Mouse (Mus musculus) natural killer cell, adult 2 months (primary cell): Measurements from ENCODE around the gene Ptprk.

Experiments used
- DNase-seq, 2 experiments: peaks; one replicate each; pipeline ENCODE4 v3.0.0; 2022; ENCODE audit warnings: low spot score in 2 of 2

Gene Ptprk

DNA sequence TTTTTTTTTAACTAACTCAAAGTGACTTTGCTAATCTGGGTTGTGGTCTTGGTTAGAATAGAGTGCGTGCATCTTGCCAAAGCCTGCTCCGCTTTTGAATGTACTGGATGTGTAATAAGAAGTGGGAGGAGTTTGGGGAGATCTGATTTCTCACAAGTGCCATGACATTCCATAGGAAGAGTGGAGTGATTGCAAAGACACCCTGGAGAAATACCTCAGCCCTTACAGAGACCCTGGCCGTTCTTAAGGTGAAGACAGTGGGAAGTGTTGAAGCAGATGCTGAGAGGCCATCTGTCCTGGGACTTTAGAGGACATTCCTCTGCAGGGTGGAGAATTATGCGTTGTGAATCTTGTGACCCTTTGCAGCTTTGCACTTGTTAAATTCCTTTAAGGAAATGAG lies 110.7 kb downstream of the Ptprk start:
- no peak for DNase-seq

DNA sequence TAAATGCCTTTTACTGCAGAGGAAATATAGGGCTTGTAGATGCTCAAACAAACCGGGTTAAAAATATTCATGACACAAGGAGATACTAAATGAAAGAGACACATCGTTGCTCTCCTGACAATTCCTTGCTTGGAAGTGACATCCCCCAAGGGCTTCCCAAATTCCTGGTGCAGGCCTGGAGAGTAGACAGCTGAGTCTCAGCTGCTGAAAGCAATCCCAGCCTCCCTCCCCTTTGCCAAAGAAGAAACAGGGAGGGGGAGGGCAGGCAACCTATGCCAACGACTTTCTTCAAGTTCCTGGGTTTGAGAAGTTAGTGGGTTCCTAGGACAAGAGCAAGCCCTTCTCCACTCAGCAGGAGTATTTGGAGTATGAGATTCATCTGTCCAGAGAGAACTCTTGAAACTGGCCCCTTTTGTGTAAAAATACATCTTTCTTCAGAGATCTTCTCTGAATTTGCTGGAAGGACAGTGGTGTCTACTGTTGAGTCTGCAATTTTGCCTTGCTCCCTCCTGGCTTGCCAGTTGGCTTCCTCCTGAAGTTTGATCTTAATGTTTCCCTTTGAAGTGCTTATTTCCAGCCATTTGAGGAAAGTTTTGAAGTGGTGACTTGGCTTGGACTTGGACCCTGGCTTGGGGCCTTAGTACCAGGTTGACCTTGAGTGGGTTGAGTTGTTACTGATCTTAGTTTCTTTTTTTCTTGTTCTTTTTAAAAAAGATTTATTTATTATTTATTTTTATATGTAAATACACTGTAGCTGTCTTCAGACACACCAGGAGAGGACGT lies 111.6 kb downstream of the Ptprk start:
- no peak for DNase-seq

DNA sequence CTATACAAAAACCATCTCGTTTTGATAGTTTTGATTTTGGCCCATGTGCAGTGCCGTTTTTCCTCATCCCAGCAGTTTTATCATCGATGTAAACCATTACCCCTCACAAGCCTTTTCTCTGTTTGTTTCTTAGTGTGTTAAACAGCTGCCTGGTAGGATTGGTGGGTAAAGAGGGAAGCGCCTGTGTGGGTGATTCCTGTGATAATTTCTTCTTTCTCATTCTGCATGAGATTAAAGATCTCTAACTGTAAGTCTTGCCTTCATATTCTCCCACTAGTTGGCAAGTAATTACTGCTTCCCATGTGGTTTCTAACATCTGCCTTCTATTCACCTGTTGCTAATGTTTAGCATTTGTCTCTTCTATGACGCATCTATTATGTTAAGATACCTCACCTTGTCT lies 116.8 kb downstream of the Ptprk start:
- DNase-seq: no peak

DNA sequence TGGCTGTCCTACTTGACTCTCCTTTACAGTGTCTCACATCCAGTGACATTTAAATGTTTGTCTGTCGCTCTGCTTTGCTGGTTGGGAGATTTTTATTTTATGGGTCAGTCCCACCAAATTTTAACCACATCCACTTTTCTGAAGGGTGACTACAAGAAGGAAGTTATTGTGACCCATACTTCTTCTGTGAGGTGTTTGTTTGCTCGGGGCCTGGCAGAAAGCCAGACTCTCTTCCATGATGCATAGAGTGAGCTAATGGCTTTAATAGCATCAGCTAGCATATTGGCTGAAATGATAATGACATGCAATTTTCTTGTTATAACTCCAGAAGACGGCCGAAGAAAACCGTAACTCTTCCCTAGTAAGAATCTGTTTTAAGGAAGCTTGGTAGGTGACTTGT lies 119.0 kb downstream of the Ptprk start:
- DNase-seq: no peak

DNA sequence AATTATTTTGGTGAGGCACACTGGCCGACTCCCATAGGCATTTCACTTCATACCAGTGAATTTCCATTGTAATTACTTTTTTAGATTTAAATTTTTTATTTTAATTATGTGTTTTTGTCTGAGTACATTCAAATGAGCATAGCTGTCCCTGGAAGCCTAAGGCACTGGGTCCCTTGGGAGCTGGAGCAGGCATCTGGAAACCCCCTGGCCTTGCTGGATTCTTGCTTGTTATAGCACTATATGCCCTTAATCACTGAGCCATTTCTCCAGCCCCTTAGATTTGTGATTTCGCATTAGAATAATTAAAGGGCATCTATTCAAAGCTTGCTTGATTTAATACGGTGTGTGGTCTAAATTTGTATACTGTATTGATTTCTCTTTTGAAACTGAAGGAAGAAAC lies 126.0 kb downstream of the Ptprk start:
- DNase-seq: no peak

DNA sequence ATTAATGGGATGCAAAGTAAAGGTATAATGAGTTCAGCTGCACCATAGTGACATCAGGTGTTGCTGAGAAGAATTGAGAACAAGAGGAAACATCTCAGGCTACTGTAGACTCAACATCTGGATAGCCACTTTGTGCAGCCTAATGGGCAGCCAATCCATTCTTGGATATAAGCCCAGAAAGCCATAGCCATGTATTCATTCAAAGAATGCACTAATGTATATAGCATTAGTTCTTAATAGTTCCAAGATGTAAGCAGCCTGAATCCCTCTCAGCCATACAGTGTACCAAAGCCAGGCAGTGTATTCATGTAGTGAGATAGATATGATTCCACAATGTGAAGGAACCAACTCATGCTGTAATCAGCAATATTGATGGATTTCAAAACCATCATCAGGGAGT lies 134.8 kb downstream of the Ptprk start:
- no peak for DNase-seq

DNA sequence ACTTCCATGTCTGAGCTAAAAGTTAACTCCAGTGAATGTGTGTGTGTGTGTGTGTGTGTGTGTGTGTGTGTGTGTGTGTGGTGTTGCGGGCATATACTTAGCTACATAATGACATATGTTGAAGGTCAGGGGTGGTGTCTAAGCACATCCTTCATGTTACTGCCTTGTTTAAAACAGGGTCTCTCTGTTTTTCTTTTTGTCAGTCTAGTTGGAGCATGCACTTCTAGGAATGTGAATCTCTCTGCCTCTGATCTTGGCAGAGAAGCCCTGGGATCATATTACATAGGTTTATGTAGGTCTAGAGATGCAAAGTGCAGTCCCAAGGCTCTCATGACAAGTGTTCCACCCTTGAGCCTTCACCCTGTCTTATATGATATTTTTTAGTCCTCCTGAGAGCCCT lies 137.5 kb downstream of the Ptprk start:
- no peak for DNase-seq

DNA sequence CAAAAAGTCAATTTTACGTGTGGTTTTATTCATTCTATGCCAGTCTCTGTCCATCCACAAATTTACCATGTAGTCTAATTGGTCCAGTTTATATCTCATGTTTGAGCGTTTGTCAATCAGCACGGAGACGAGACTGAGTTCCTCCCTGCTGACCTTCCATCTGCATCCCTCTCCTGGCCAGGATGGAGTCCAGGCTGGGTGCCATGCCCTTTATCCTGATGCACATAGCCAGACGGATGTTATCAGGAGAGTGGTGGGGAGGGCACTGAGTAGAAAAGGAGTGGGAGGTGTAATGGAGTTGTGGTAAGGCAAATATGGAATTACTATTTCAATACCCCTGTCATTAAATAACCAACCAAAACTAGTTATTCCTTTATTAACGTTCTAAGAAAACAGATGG lies 140.5 kb downstream of the Ptprk start:
- no peak for DNase-seq

DNA sequence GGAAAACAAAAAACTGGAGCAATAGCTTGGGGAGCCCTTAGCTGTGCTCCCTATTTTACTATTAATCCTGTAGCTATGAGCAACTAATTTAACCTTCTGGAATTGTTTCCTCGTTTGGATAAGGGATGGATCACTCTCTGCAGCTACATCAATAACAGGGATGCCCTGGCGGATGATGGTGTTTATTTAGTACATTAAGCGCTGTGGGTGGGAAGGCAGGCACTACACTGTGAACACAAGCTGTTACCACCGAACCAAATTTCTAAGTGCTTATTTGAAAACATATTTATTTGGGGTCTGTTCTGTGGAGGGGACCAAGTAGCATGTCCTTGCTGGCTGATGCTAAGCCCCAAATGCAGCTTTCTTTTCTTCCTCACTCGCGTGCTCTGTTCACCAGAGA lies 149.0 kb downstream of the Ptprk start:
- DNase-seq: no peak

DNA sequence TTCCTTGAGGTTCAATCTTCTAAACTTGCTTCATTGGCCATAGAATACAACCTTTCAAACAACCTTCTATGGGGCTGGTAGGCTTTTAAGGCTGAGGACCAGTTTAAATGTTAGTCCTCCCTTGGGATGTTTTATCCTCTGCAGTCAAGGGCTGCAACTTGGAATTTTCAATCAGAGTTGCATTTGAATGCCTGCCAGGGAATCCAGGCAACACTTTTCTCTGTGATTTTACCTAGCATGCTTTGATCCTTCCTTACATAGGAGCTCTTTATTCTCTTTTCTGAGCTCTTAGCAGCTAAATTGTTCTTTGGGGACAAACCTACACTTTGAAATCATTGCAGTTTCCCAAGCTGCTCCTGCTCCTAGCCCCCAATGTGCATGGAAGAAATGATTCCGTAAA lies 149.8 kb downstream of the Ptprk start:
- DNase-seq: no peak

DNA sequence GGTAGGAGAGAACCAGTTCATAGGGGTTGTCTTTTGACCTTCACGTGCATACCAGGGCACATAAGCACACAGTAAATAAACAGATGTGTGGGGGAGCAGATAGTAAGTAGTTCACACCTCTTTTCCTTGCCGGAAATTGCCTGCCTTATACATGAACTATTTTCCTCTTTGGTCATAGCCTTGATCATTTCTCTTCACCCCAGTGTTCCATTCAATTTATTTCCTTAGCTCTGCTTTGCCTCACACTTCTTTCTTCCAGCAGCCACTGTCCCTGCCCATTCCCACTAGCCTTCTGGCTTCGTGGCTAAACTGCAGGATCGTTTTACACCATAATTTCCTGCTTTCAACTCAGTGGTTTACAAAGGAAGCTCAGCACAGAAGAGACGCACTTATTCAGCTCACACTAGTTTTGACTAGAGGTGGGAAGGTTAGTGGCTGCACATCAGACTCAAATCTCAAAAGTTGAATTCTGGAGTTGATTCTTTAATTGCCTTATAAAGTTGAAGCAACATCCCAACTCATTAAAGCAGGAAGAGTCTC lies 151.0 kb downstream of the Ptprk start:
- no peak for DNase-seq

DNA sequence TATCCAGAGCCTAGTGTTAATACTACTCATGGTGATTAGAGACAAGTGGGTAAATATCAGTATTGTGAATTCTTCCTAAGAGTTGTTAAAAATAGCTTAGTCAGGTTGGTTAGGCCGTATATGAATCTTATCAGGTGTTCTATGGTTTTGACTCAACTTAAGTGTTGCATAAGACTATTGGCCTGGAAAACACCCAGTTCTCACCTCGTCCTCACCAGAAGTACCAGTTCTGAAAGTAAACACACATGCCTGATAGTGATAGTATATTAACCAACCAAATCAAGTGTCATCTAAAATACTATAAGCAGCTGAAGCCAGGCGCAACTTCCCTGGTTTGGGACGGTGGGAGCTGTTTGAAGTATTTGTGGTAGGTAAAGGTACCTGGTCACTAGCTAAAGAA lies 153.1 kb downstream of the Ptprk start:
- no peak for DNase-seq

DNA sequence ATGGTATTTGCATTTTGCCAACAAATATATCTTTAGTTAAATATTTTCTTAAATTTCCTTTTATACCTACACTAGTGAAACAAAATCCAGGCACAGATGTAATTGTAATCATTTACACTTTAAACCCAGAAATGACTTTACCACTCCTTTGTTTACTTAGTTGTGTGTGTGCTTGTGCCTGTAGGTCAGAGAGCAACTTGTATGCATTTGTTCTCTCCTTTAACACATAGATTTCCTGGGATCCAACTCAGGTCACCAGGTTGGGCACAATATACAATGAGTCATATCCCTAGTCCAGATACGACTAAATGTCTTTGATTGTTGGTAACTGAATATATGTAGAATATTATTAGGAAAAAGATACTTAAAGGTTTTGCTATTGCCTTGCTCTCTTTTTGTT lies 153.6 kb downstream of the Ptprk start:
- no peak for DNase-seq

DNA sequence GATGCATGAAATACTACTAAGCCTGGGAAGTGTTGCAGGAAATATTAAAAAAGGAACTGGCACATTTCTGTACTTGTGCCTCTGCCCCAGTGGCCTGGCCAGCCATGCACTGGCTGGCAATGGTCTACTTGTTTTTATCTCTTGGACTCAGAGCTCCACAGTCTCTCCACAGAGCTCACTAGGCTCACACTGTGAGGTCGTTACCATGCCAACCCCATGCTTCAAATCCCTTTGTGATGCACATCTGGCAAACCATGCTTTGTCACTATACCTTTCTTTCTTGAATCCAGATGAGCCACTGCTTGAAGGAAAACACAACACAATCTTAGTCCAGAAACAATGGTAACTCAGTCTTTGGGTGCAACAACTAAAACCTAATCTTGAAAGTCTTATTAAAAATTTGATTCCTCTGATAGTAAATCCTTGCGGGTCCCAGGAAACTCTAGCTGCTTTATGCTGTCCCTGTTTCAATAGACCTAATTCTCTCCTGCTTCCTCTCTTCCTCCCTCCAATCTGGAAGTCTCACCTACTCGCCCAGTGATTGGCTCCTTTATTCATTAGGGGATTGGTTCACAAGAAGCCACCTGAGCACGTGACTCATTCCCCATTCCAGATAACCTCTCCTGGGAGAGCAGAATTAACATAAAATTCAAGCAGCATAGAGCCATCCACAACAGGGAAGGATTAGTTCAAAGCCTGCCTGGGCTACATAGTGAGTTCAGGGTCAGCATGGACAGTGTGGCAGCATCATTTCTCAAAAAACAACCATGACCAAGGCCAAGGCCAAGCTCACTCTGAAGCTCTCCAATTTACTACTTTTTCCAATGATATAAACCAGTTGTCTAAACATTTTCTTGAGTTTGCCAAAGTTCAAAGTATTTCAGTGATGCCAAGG lies 157.9 kb downstream of the Ptprk start:
- DNase-seq: no peak

DNA sequence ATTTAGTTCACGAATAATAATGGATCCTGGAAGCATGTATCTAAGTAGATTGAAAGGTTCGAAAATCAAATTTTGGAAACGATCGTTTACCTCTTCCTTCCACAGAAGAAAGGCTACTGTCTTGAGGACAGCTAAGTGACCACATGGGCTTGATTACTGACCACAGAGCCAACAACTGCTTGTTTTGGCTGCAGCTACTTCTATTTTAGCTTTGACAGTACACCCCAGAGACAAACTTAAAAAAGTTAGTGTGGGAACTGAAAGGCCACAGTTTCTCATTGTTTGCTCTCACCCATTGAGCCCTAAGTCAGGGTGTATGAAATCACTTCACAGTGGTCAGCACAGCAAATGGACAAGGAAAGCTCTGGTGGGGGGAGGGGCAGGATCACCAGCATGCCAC lies 174.4 kb downstream of the Ptprk start:
- no peak for DNase-seq

DNA sequence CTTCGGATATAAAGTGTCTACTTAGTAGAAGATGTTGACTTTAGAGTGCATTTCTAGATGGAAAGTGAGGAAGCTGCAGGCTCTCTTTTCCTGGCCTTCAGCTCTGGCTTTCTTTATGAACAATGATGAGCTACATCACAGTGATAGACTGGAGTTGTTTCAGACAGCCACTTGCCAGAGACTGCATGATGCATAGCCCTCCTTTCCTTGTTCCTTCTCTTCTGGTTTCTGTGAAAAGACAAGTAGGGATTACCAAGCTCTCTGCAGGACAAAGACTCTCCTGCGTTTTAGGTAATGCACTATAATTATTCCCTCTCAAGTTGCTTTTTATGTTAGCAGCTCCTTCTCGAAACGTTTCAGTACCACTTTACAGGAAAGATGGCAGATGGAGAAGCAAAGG lies 176.8 kb downstream of the Ptprk start:
- DNase-seq: no peak

DNA sequence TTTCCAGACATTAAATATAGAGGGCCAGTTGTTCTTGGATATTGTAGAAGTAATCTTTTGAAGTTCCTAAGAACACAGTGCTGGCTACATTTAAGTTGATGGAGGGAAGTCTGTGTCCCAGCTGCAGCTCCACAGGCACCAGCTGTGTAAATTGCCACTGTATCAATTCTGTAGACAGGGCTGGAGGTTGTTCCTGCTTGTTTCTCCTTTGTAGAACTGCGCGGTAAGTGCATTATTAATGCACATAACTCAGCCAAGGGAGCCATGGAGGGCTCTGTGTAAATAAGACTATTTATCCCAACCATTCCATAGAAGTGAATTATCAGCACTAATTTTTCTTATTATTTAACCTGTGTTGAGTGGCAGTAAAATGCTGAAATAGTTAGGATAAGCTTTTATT lies 186.0 kb downstream of the Ptprk start:
- no peak for DNase-seq

DNA sequence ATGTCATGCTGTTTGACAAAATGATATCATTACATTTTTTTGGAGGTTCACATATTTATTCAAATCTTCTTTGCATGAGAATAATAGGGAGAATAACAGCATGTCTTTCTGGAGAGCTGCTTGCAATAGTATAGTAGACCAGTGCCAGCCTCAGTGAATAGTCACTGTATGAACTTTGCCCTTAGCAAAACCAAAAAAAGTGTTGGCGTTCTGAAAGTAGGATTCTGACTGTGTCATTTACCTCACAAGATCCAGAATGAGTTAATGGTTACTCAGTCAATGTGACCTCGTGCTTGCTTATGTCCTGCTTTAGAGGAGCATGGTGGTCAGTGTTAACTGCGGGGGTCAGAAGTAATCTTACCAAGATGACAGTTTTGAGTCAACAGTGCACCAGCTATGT lies 187.5 kb downstream of the Ptprk start:
- no peak for DNase-seq

DNA sequence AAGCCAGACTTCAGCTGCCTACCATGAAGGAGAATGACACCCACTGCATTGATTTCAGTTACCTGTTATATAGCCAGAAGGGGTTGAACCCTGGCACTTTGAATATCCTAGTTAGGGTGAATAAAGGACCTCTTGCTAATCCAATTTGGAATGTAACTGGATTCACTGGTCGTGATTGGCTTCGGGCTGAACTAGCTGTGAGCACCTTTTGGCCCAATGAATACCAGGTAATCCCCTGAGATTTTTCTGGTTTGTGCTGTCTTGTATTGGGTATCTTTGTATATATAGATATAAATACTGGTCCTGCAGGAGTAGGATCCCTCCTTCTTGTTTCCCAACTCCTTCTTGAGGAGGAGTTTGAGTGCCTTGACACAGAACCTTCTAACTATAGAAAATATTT lies 188.9 kb downstream of the Ptprk start:
- DNase-seq: no peak

DNA sequence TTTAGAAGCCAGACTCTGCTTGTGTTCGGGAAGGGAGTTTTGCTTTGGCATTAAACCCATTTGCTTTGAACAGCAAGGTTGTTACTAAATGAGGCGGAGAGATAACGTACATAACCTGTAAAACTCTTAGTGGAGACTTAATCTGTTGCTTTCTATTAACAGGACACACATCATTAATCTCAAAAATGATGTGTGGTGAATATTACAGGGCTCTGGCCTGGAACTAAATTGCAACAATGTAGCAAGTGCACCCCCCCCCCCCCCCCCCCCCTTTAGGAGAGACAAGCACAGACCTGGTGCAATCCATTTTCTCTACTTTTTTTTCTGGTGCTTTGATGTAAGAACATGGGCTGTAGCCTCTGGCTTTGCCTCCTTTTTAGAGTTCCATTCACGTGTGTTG lies 195.7 kb downstream of the Ptprk start:
- DNase-seq: no peak

DNA sequence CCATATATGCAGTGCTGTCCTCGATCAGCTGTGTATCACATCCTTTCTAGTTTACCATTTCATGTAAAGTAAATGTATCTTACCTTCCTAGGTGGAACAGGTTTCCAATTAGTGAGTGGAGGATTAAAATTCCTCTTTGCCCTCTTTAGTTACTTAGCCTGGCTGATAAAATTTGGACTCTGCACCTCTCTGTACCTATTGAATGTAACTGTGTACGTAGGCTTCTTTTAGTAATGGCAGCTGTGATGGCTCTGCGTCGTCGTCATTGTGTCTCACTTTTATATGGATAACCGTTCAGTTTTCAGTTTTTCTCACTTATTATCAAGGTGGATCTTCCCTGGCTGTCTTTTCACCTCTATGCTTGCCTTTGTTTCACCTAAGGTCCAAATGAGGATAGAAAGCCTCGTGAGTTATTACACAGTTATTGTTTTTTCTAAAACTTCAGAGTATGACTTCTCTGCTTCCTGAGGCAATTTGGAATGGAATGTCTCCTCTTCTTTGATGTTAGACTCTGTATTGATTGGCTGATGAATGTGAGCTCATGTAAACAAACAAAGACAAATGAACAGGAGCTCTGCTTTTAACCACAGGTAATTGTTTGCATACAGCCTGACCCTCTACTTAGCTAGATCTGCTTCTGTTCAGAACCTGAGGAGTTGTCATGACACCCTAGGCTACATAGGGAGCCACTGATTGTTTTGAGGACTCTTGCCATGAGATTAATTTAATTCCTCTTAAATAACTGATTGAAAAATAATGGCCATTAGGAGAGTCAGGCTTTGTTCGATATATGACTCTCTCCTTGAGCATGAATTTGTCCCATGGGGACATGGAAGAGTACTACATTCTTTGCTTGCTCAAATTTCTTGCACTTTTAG lies 197.3 kb downstream of the Ptprk start:
- DNase-seq: no peak

DNA sequence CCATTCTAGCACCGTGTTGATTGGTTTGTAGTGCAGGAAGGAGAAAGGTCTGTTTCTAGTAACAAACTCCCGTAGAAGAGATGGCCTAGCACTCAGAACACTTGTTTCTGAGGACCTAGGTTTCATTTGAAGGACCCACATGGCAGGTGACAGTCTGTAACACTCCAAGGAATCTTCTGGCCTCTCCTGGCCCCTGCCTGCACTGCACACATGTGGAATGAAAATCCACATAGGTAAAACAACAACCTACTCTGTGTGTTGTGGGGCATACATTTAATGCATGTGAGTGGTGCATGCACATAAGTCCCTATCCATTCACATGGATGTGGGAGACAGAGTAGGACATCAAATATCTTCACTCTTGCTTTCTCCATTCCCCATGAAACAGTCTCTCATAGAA lies 204.1 kb downstream of the Ptprk start:
- DNase-seq: no peak
